Mouse (Mus musculus) intestine, embryonic 16.5 days (tissue): Measurements from ENCODE around the gene Notch2. TPM values are rescaled to one million over a fixed set of nuclear protein-coding genes. Genes with fewer than 3 reads are reported as not detected.
"Not testable (repeated sequence)": the region's sequence is repeated elsewhere in the genome, so short reads cannot be mapped to it uniquely, and the experiment has no call there.

Experiments used
- ATAC-seq: fragments of 200-750 bp; cut with Nextera tagmentation; 2 replicates; pipeline ENCODE4 v1.8.0; 2017; ENCODE audit warnings: moderate TSS enrichment, moderate library complexity
- H3K27ac ChIP-seq: fragments of 300-500 bp; sonication (generic); 2 replicates; pipeline ENCODE4 v1.5.1; 2014; ENCODE audit warnings: mild to moderate bottlenecking, low read length
- H3K27me3 ChIP-seq: fragments of 300-500 bp; sonication (generic); replicated peaks from 2 replicates; pipeline ENCODE4 v1.6.1; 2014; ENCODE audit warnings: low read length, control low read depth, mixed read lengths; ENCODE audit not compliant: control insufficient read depth, insufficient read depth
- H3K36me3 ChIP-seq: fragments of 300-500 bp; sonication (generic); 2 replicates; pipeline ENCODE4 v1.6.1; 2014; ENCODE audit warnings: low read length, control low read depth; ENCODE audit not compliant: control insufficient read depth, insufficient read depth
- H3K4me1 ChIP-seq: fragments of 300-500 bp; sonication (generic); 2 replicates; pipeline ENCODE4 v1.6.1; 2014; ENCODE audit warnings: low read length, control low read depth, mixed read lengths; ENCODE audit not compliant: control insufficient read depth, insufficient read depth
- H3K4me2 ChIP-seq: fragments of 300-500 bp; sonication (generic); 2 replicates; pipeline ENCODE4 v1.6.1; 2014; ENCODE audit warnings: low read depth, low read length, control low read depth
- H3K4me3 ChIP-seq: fragments of 300-500 bp; sonication (generic); 2 replicates; pipeline ENCODE4 v1.5.1; 2014; ENCODE audit warnings: mild to moderate bottlenecking, low read length
- H3K9ac ChIP-seq: fragments of 300-500 bp; sonication (generic); 2 replicates; pipeline ENCODE4 v1.6.1; 2014; ENCODE audit warnings: low read depth, low read length
- H3K9me3 ChIP-seq: fragments of 300-500 bp; sonication (generic); 2 replicates; pipeline ENCODE4 v1.6.1; 2016; ENCODE audit warnings: low read length, control low read depth; ENCODE audit not compliant: control insufficient read depth
- WGBS: fragments of 180-500 bp; shearing (Covaris S2); extraction: QIAGEN DNeasy Blood & Tissue Kit; methylation state at CpG from one replicate; pipeline ENCODE4 v1.1.7; 2014; 5-methylcytosine and 5-hydroxymethylcytosine counted together
- polyA plus RNA-seq: library from polyadenylated mRNA; unstranded; fragments of >200 nt; fragmentation: Nextera tagmentation; extraction: Ambion mirVana; gene quantifications from 2 replicates; pipeline ENCODE4 v1.2.1, GENCODE M21; 2015

Notch2 gene
- polyA plus RNA-seq, 1 experiment from 2014 or later = 9.1 TPM

- H3K36me3 ChIP-seq = peaks cover 10% of the 10 kb centered on the region
Observed at GRCm38 (mm10) chr3:98127775-98128174, 114.4 kb downstream of the Notch2 start.

DNA sequence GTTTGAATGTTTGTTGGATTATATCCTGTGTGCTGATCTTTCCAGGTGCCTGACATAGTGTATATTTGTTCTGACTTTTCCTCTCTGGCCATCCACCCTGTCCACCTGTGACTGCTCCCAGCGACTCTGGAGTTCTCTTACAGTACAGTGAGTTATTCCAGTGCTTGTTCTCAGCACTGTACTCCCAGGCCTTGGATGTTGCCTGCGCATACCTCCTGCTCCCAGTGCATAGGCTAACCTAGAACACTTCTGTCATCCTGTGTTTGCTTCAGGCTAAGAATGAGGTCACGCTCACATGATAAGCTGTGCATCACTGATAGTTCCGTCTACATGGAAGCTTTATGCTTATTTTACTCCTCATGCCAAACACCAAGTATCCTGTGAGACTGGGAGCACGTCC, 115.4 kb downstream of the Notch2 start:
- H3K4me3 ChIP-seq = no peak overlapping the region
- no peaks in the 10 kb centered on the region for H3K9me3 ChIP-seq
- WGBS = 70% methylated on average over 5 of the region's 5 CpGs
- no peak overlapping the region for H3K27ac ChIP-seq
- H3K4me1 ChIP-seq = no peaks in the 10 kb centered on the region
- no peak overlapping the region for H3K9ac ChIP-seq
- H3K27me3 ChIP-seq = no peaks in the 10 kb centered on the region
- 0 out of 2 replicates have a peak, but pooled peaks have one; percentile 21 for ATAC-seq
- H3K4me2 ChIP-seq = no peak overlapping the region
- H3K36me3 ChIP-seq = peaks cover 10% of the 10 kb centered on the region

More at GRCm38 (mm10) chr3:98127775-98128174, 114.4 kb downstream of the Notch2 start:
- no peak overlapping the region for H3K27ac ChIP-seq
- H3K4me2 ChIP-seq = no peak overlapping the region
- H3K9ac ChIP-seq = no peak overlapping the region
- WGBS = 96% methylated on average over 2 of the region's 2 CpGs
- H3K9me3 ChIP-seq = no peaks in the 10 kb centered on the region
- no peak for ATAC-seq
- H3K4me3 ChIP-seq = no peak overlapping the region
- no peaks in the 10 kb centered on the region for H3K4me1 ChIP-seq
- no peaks in the 10 kb centered on the region for H3K27me3 ChIP-seq

GRCm38 (mm10) chr3:98132140-98132539, 118.8 kb downstream of the Notch2 start:
- peaks cover 11% of the 10 kb centered on the region; the same call in 1 of the 2 replicates for H3K36me3 ChIP-seq
- 91% methylated on average over 4 of the region's 4 CpGs for whole genome bisulfite sequencing
- H3K27me3 ChIP-seq, H3K4me3 ChIP-seq, ATAC-seq, H3K9me3 ChIP-seq, H3K4me2 ChIP-seq, H3K9ac ChIP-seq, H3K4me1 ChIP-seq, H3K27ac ChIP-seq: not testable (repeated sequence)

- Histone ChIP-seq H3K27me3 (no peaks in the 10 kb centered on the region), H3K9ac (no peak overlapping the region), H3K4me3 (no peak overlapping the region), H3K27ac (no peak overlapping the region), H3K4me2 (no peak overlapping the region), H3K36me3 (peaks cover 11% of the 10 kb centered on the region; the same call in 1 of the 2 replicates), H3K4me1 (no peaks in the 10 kb centered on the region), H3K9me3 (no peaks in the 10 kb centered on the region)
- 95% methylated on average over 8 of the region's 8 CpGs for WGBS
- no peak for ATAC-seq
Observed at GRCm38 (mm10) chr3:98132636-98133035, 119.3 kb downstream of the Notch2 start.

DNA sequence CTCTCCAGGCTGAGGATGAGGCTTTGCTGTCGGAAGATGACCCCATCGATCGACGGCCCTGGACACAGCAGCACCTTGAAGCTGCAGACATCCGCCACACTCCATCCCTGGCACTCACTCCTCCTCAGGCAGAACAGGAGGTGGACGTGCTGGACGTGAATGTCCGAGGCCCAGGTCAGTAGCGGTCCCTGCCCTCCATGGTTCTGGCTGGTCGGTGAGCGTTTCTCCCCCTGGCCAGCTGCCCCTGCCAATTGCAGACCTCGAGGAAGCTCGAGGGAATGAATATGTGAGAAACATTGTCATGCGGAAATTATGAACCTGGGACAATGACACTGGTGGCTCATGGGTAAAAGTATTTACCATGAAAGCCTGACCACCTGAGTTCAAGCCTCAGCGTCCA, 128.1 kb downstream of the Notch2 start:
- H3K36me3 ChIP-seq = peaks cover 29% of the 10 kb centered on the region
- no peaks in the 10 kb centered on the region for H3K27me3 ChIP-seq
- H3K9me3 ChIP-seq = no peaks in the 10 kb centered on the region
- no peak overlapping the region for H3K4me3 ChIP-seq
- no peak overlapping the region for H3K4me2 ChIP-seq
- H3K9ac ChIP-seq = no peak overlapping the region
- WGBS = 92% methylated on average over 15 of the region's 15 CpGs
- H3K4me1 ChIP-seq = no peaks in the 10 kb centered on the region
- ATAC-seq = no peak
- no peak overlapping the region for H3K27ac ChIP-seq

- Histone ChIP-seq H3K36me3 (peaks cover 29% of the 10 kb centered on the region), H3K4me1 (no peaks in the 10 kb centered on the region), H3K4me2 (no peak overlapping the region), H3K27ac (no peak overlapping the region), H3K4me3 (no peak overlapping the region), H3K9ac (no peak overlapping the region), H3K9me3 (no peaks in the 10 kb centered on the region), H3K27me3 (no peaks in the 10 kb centered on the region)
- no peak for ATAC-seq
- 93% methylated on average over 13 of the region's 13 CpGs for WGBS
Observed at GRCm38 (mm10) chr3:98142862-98143261, 129.5 kb downstream of the Notch2 start.

- Histone ChIP-seq H3K36me3 (peaks cover 26% of the 10 kb centered on the region), H3K4me3 (no peak overlapping the region), H3K4me1 (no peaks in the 10 kb centered on the region), H3K27me3 (no peaks in the 10 kb centered on the region), H3K27ac (no peak overlapping the region), H3K4me2 (no peak overlapping the region), H3K9ac (no peak overlapping the region), H3K9me3 (no peaks in the 10 kb centered on the region)
- WGBS = 87% methylated on average over 10 of the region's 10 CpGs
- ATAC-seq = no peak
Observed at GRCm38 (mm10) chr3:98145204-98145603, 131.9 kb downstream of the Notch2 start.

GRCm38 (mm10) chr3:98146471-98147410, 133.4 kb downstream of the Notch2 start:
- 96% methylated on average over 29 of the region's 29 CpGs for whole genome bisulfite sequencing
- Histone ChIP-seq H3K9ac (no peak overlapping the region), H3K4me3 (no peak overlapping the region), H3K27me3 (no peaks in the 10 kb centered on the region), H3K4me1 (no peaks in the 10 kb centered on the region), H3K4me2 (no peak overlapping the region), H3K36me3 (peaks cover 22% of the 10 kb centered on the region), H3K27ac (no peak overlapping the region), H3K9me3 (no peaks in the 10 kb centered on the region)
- ATAC-seq = no peak

DNA sequence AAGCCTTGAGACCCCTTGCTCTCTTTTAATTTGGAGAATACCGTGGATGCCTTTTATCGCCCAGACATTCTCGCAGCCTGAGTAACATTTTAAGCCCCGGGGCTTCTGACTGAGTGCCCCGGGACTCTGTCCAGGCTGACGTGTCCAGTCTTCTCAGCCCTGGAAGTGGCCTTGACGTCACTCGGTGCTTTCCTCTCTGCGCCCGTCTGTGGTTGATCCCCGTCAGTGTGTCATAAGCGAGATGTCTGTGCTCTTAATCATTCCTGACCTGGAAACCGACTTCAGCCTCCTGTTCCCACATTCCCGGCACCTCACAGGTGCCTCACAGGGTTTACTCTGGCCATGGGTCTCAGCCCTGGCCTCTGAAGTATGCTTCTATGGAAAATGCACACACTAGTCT, 134.4 kb downstream of the Notch2 start:
- H3K27ac ChIP-seq = no peak overlapping the region
- H3K9ac ChIP-seq = no peak overlapping the region
- no peak overlapping the region for H3K4me3 ChIP-seq
- H3K27me3 ChIP-seq = no peaks in the 10 kb centered on the region
- 89% methylated on average over 14 of the region's 14 CpGs for WGBS
- no peaks in the 10 kb centered on the region for H3K9me3 ChIP-seq
- no peak overlapping the region for H3K4me2 ChIP-seq
- ATAC-seq = no peak
- H3K36me3 ChIP-seq = peaks cover 16% of the 10 kb centered on the region
- no peaks in the 10 kb centered on the region for H3K4me1 ChIP-seq
